Mouse (Mus musculus) kidney, postnatal 0 days (tissue): ENCODE results near the gene Lrg1. TPM values are rescaled to one million over a fixed set of nuclear protein-coding genes. Genes with fewer than 3 reads are reported as not detected.

ENCODE experiments used
- ATAC-seq: fragments of 200-750 bp; cut with Nextera tagmentation; replicated peaks from 2 replicates; pipeline ENCODE4 v1.8.0; 2017; ENCODE audit warnings: low read depth, moderate number of reproducible peaks, moderate TSS enrichment, moderate library complexity; ENCODE audit not compliant: low FRiP score
- DNase-seq: peaks from one replicate; pipeline ENCODE4 v3.0.0-alpha.2; 2016; ENCODE audit warnings: low spot score
- H3K27ac ChIP-seq: fragments of 300-500 bp; sonication (generic); 2 replicates; pipeline ENCODE4 v1.5.1; 2014; ENCODE audit warnings: mild to moderate bottlenecking
- H3K27me3 ChIP-seq: fragments of 300-500 bp; sonication (generic); 2 replicates; pipeline ENCODE4 v1.6.1; 2014; ENCODE audit warnings: low read length, mixed read lengths; ENCODE audit not compliant: insufficient read depth
- H3K36me3 ChIP-seq: fragments of 300-500 bp; sonication (generic); 2 replicates; pipeline ENCODE4 v1.6.1; 2014; ENCODE audit warnings: low read length, mixed read lengths; ENCODE audit not compliant: insufficient read depth
- H3K4me1 ChIP-seq: fragments of 300-500 bp; sonication (generic); replicated peaks from 2 replicates; pipeline ENCODE4 v1.6.1; 2014; ENCODE audit warnings: antibody characterized with exemption, low read length, mixed read lengths; ENCODE audit not compliant: insufficient read depth
- H3K4me2 ChIP-seq: fragments of 300-500 bp; sonication (generic); 2 replicates; pipeline ENCODE4 v1.6.1; 2014; ENCODE audit warnings: mild to moderate bottlenecking, low read length, moderate library complexity, mixed read lengths
- H3K4me3 ChIP-seq: fragments of 300-500 bp; sonication (generic); replicated peaks from 2 replicates; pipeline ENCODE4 v1.5.1; 2014; ENCODE audit warnings: low read depth, low read length
- H3K9ac ChIP-seq: fragments of 300-500 bp; sonication (generic); 2 replicates; pipeline ENCODE4 v1.6.1; 2014; ENCODE audit warnings: low read depth, low read length
- H3K9me3 ChIP-seq: fragments of 300-500 bp; sonication (generic); replicated peaks from 2 replicates; pipeline ENCODE4 v1.6.1; 2016; ENCODE audit warnings: low read length, inconsistent platforms, mixed read lengths
- CTCF ChIP-seq: IDR thresholded peaks from 2 replicates; pipeline ENCODE4 v1.5.1; 2016; ENCODE audit warnings: antibody characterized with exemption, low read depth, mild to moderate bottlenecking, moderate library complexity
- WGBS: fragments of 180-500 bp; shearing (Covaris S2); extraction: QIAGEN DNeasy Blood & Tissue Kit; methylation state at CpG from one replicate; pipeline ENCODE4 v1.1.7; 2014; 5-methylcytosine and 5-hydroxymethylcytosine counted together
- polyA plus RNA-seq: library from polyadenylated mRNA; unstranded; fragments of >200 nt; fragmentation: Nextera tagmentation; extraction: Ambion mirVana; gene quantifications from 2 replicates; pipeline ENCODE4 v1.2.1, GENCODE M21; 2015

Gene Lrg1
- polyA plus RNA-seq, 1 experiment from 2014 or later = 1.9 TPM

GRCm38 (mm10) chr17:56072243-56072642, 49.6 kb downstream of the Lrg1 start:
- ATAC-seq = no peak
- peaks cover 49% of the 10 kb centered on the region for H3K36me3 ChIP-seq
- 92% methylated on average over 5 of the region's 5 CpGs for WGBS
- H3K27ac ChIP-seq = no peak overlapping the region
- H3K4me1 ChIP-seq = peaks cover 4% of the 10 kb centered on the region; the same call in 1 of the 2 replicates
- no peak overlapping the region for H3K9ac ChIP-seq
- H3K4me2 ChIP-seq = no peak overlapping the region
- no peaks in the 10 kb centered on the region for H3K9me3 ChIP-seq
- no peak overlapping the region for H3K4me3 ChIP-seq
- no peak for TF ChIP-seq CTCF
- DNase-seq = no peak
- H3K27me3 ChIP-seq = no peaks in the 10 kb centered on the region

- no peak overlapping the region for H3K4me2 ChIP-seq
- H3K9ac ChIP-seq = no peak overlapping the region
- TF ChIP-seq CTCF = no peak
- DNase-seq (no peak), ATAC-seq (no peak)
- peaks cover 58% of the 10 kb centered on the region for H3K36me3 ChIP-seq
- H3K27ac ChIP-seq = no peak overlapping the region
- no peak overlapping the region for H3K4me3 ChIP-seq
- no peaks in the 10 kb centered on the region for H3K27me3 ChIP-seq
- peaks cover 4% of the 10 kb centered on the region; the same call in 1 of the 2 replicates for H3K4me1 ChIP-seq
- H3K9me3 ChIP-seq = no peaks in the 10 kb centered on the region
Measured at GRCm38 (mm10) chr17:56071126-56071525, 50.7 kb downstream of the Lrg1 start.

Other genes with a start within 250 kb of the Lrg1 start
- 10.8 and 12.0 TPM in 2 replicates for gene Zfp119a, start 243.1 kb downstream of the Lrg1 start, polyA plus RNA-seq
- gene Zfp959, start 229.9 kb downstream of the Lrg1 start, polyA plus RNA-seq = 10.8 and 13.0 TPM in 2 replicates
- 8.1 and 10.6 TPM in 2 replicates for gene Zfp119b, start 172.5 kb downstream of the Lrg1 start, polyA plus RNA-seq
- gene Ebi3, start 169.4 kb downstream of the Lrg1 start, polyA plus RNA-seq = 1.6 and 1.8 TPM in 2 replicates
- gene Yju2, start 162.9 kb downstream of the Lrg1 start, polyA plus RNA-seq = 21.1 and 22.4 TPM in 2 replicates
- gene Shd, start 151.5 kb downstream of the Lrg1 start, polyA plus RNA-seq = 54.2 and 56.6 TPM in 2 replicates
- 6.7 and 7.2 TPM in 2 replicates for gene Fsd1, start 135.5 kb downstream of the Lrg1 start, polyA plus RNA-seq
- 21.8 and 22.0 TPM in 2 replicates for gene Stap2, start 116.4 kb downstream of the Lrg1 start, polyA plus RNA-seq
- 75.6 and 83.9 TPM in 2 replicates for gene Mpnd, start 116.3 kb downstream of the Lrg1 start, polyA plus RNA-seq
- gene Sh3gl1, start 85.4 kb downstream of the Lrg1 start, polyA plus RNA-seq = 115 and 129 TPM in 2 replicates
- 11.1 and 11.2 TPM in 2 replicates for gene Chaf1a, start 81.6 kb downstream of the Lrg1 start, polyA plus RNA-seq
- gene Ubxn6, start 47.0 kb downstream of the Lrg1 start, polyA plus RNA-seq = 54.4 and 56.0 TPM in 2 replicates
- gene Hdgfl2, start 42.4 kb downstream of the Lrg1 start, polyA plus RNA-seq = 77.5 and 85.0 TPM in 2 replicates
- 0.08 and 0.09 TPM in 2 replicates for gene Plin4, start 12.2 kb downstream of the Lrg1 start, polyA plus RNA-seq
- 1.2 and 1.3 TPM in 2 replicates for gene Plin5, start 4.4 kb downstream of the Lrg1 start, polyA plus RNA-seq
- 0.87 and 1.2 TPM in 2 replicates for gene Sema6b, start 18.3 kb upstream of the Lrg1 start, polyA plus RNA-seq
- gene Tnfaip8l1, start 40.5 kb upstream of the Lrg1 start, polyA plus RNA-seq = 7.4 and 7.8 TPM in 2 replicates
- gene Mydgf, start 61.9 kb upstream of the Lrg1 start, polyA plus RNA-seq = 83.0 and 85.0 TPM in 2 replicates
- gene Dpp9, start 96.9 kb upstream of the Lrg1 start, polyA plus RNA-seq = 22.1 and 25.2 TPM in 2 replicates
- gene Fem1a, start 134.8 kb upstream of the Lrg1 start, polyA plus RNA-seq = 11.7 TPM in 2 replicates
- gene Ticam1, start 154.8 kb upstream of the Lrg1 start, polyA plus RNA-seq = 6.9 and 7.7 TPM in 2 replicates
- 69.6 and 75.2 TPM in 2 replicates for gene Plin3, start 170.9 kb upstream of the Lrg1 start, polyA plus RNA-seq
- not detected in 2 replicates for gene Arrdc5, start 178.3 kb upstream of the Lrg1 start, polyA plus RNA-seq
- 54.3 and 67.3 TPM in 2 replicates for gene Uhrf1, start 181.3 kb upstream of the Lrg1 start, polyA plus RNA-seq
- gene Kdm4b, start 204.1 kb upstream of the Lrg1 start, polyA plus RNA-seq = 22.4 and 23.1 TPM in 2 replicates